Mouse (Mus musculus) kidney, adult 2 months (tissue): ENCODE results near the gene Mettl15.

ENCODE experiments used
- CTCF ChIP-seq: fragments of 200-500 bp; conservative IDR thresholded peaks from 2 replicates; pipeline ENCODE4 v1.5.1; 2011; ENCODE audit warnings: low read depth, mild to moderate bottlenecking, control low read depth, low read length, moderate library complexity, mixed read lengths; ENCODE audit not compliant: insufficient read depth, insufficient read length
- POLR2A ChIP-seq: fragments of 200-500 bp; IDR thresholded peaks from one replicate; pipeline ENCODE4 v1.6.1; 2011; ENCODE audit warnings: low read depth, low read length, control low read depth

- TF ChIP-seq POLR2A (no peak), CTCF (no peak)
These were observed 15.7 kb upstream of the Mettl15 start for GRCm38 (mm10) chr2:109296264-109296663.
